ENCODE assay signal across 8 mouse cellular contexts in genomic region chr8:105290554-105291314, GRCm38 (mm10). TPM values are rescaled to one million over a fixed set of nuclear protein-coding genes. Genes with fewer than 3 reads are reported as not detected.
DNase-seq lines count a peak whose midpoint lies in the region; ATAC-seq lines count a peak whose summit lies in the region.

No protein-coding gene starts in this region.

- no peaks in the 10 kb centered on the region for H3K36me3 ChIP-seq in embryonic facial prominence, embryonic 10.5 days (replicated peaks)
- H3K36me3 ChIP-seq in heart, embryonic 10.5 days: no peaks in the 10 kb centered on the region
- no peaks in the 10 kb centered on the region for H3K36me3 ChIP-seq in liver, embryonic 12.5 days
- no peaks in the 10 kb centered on the region for H3K36me3 ChIP-seq in stomach, embryonic 14.5 days (ENCODE audit: control insufficient read depth, insufficient read depth, low read length)

- H3K27ac ChIP-seq in embryonic facial prominence, embryonic 10.5 days (replicated peaks): no peak overlapping the region
- H3K27ac ChIP-seq in heart, embryonic 10.5 days: no peak overlapping the region
- no peak overlapping the region for H3K27ac ChIP-seq in liver, embryonic 12.5 days
- no peak overlapping the region for H3K27ac ChIP-seq in stomach, embryonic 14.5 days (ENCODE audit: low read length)

- H3K9me3 ChIP-seq in embryonic facial prominence, embryonic 10.5 days: no peaks in the 10 kb centered on the region
- H3K9me3 ChIP-seq in heart, embryonic 10.5 days: no peaks in the 10 kb centered on the region
- H3K9me3 ChIP-seq in liver, embryonic 12.5 days (replicated peaks): no peaks in the 10 kb centered on the region
- H3K9me3 ChIP-seq in stomach, embryonic 14.5 days (ENCODE audit: control insufficient read depth, low read depth, low read length): no peaks in the 10 kb centered on the region

- 6% methylated on average over 31 of the region's 31 CpGs for WGBS in embryonic facial prominence, embryonic 10.5 days
- 8% methylated on average over 31 of the region's 31 CpGs for WGBS in heart, embryonic 10.5 days
- WGBS in liver, embryonic 12.5 days (ENCODE audit: insufficient replicate concordance): 17% methylated on average over 31 of the region's 31 CpGs
- 8% methylated on average over 31 of the region's 31 CpGs for WGBS in stomach, embryonic 14.5 days

- no peak overlapping the region for H3K9ac ChIP-seq in liver, embryonic 12.5 days
- H3K9ac ChIP-seq in stomach, embryonic 14.5 days (replicated peaks; ENCODE audit: low read depth, low read length): no peak overlapping the region

- H3K4me3 ChIP-seq in embryonic facial prominence, embryonic 10.5 days: peak overlapping the region; percentile 69
- H3K4me3 ChIP-seq in heart, embryonic 10.5 days: peak overlapping the region; percentile 66
- H3K4me3 ChIP-seq in liver, embryonic 12.5 days: peak overlapping the region; percentile 53
- H3K4me3 ChIP-seq in stomach, embryonic 14.5 days (ENCODE audit: low read depth, low read length): peak overlapping the region; percentile 41; the same call in 1 of the 2 replicates

- peak overlapping the region; percentile 85 for H3K4me2 ChIP-seq in liver, embryonic 12.5 days
- peak overlapping the region; percentile 87; the same call in 1 of the 2 replicates for H3K4me2 ChIP-seq in stomach, embryonic 14.5 days (replicated peaks; ENCODE audit: low read depth, low read length)

- peaks cover 31% of the 10 kb centered on the region for H3K4me1 ChIP-seq in embryonic facial prominence, embryonic 10.5 days
- peaks cover 37% of the 10 kb centered on the region for H3K4me1 ChIP-seq in heart, embryonic 10.5 days
- H3K4me1 ChIP-seq in liver, embryonic 12.5 days: peaks cover 36% of the 10 kb centered on the region
- peaks cover 14% of the 10 kb centered on the region; the same call in 1 of the 2 replicates for H3K4me1 ChIP-seq in stomach, embryonic 14.5 days (ENCODE audit: control insufficient read depth, insufficient read depth, low read length)

- peaks cover 46% of the 10 kb centered on the region for H3K27me3 ChIP-seq in embryonic facial prominence, embryonic 10.5 days (replicated peaks; ENCODE audit: low read depth, poor library complexity, severe bottlenecking)
- H3K27me3 ChIP-seq in heart, embryonic 10.5 days (ENCODE audit: insufficient read depth, poor library complexity, severe bottlenecking): peaks cover 51% of the 10 kb centered on the region
- H3K27me3 ChIP-seq in liver, embryonic 12.5 days (replicated peaks): peaks cover 26% of the 10 kb centered on the region
- 0 out of 2 replicates have a peak, but pooled peaks cover 4% of the 10 kb centered on the region for H3K27me3 ChIP-seq in stomach, embryonic 14.5 days (ENCODE audit: control insufficient read depth, insufficient read depth, low read length)

- DNase-seq in 3T3-L1 (ENCODE audit: low read depth, low spot score): peak; percentile 88
- peak; percentile 86 for DNase-seq in adrenal gland, adult 2 months
- DNase-seq in embryonic facial prominence, embryonic 10.5 days (ENCODE audit: low spot score): peak; percentile 90
- peak; percentile 93 for DNase-seq in heart, embryonic 10.5 days (ENCODE audit: low spot score)
- peak; percentile 92 for DNase-seq in kidney, adult 9 months
- peak; percentile 94 for DNase-seq in naive thymus-derived CD4-positive, alpha-beta T cell, adult 2 months (ENCODE audit: low read depth)

- no peak for ATAC-seq in liver, embryonic 12.5 days
- no peak for ATAC-seq in stomach, embryonic 14.5 days (ENCODE audit: insufficient number of reproducible peaks, insufficient read depth, low FRiP score, low read depth)

RNA-seq across cellular contexts. Expression of gene 4931428F04Rik, which starts 1.1 kb away (rescaled TPM):
- total RNA-seq in adrenal gland, adult 2 months (2021): 1 to 10 TPM; 1.8 to 3.4 TPM
- 3.4 and 4.1 TPM in 2 replicates for polyA plus RNA-seq in adrenal gland, adult 2 months (2012; rRNA removed)
- 20.7 and 23.9 TPM in 2 replicates for polyA plus RNA-seq in embryonic facial prominence, embryonic 10.5 days (2016; fragmentation: Nextera tagmentation; extraction: Ambion mirVana)
- 7.4 and 8.6 TPM in 2 replicates for polyA plus RNA-seq in heart, embryonic 10.5 days (2016; fragmentation: Nextera tagmentation; extraction: Ambion mirVana)
- polyA plus RNA-seq in liver, embryonic 12.5 days (2016; fragmentation: Nextera tagmentation; extraction: Ambion mirVana): 1.6 TPM in 2 replicates
- 10.3 and 10.7 TPM in 2 replicates for polyA plus RNA-seq in stomach, embryonic 14.5 days (2014; fragmentation: Nextera tagmentation; extraction: Ambion mirVana)

RNA-seq across cellular contexts. Expression of gene Exoc3l, which starts 5.2 kb away (rescaled TPM):
- total RNA-seq in adrenal gland, adult 2 months (2021): 10 to 100 TPM; 13.3 to 28.4 TPM
- 34.8 and 55.8 TPM in 2 replicates for polyA plus RNA-seq in adrenal gland, adult 2 months (2012; rRNA removed)
- 9.9 and 11.6 TPM in 2 replicates for polyA plus RNA-seq in embryonic facial prominence, embryonic 10.5 days (2016; fragmentation: Nextera tagmentation; extraction: Ambion mirVana)
- 16.7 and 18.9 TPM in 2 replicates for polyA plus RNA-seq in heart, embryonic 10.5 days (2016; fragmentation: Nextera tagmentation; extraction: Ambion mirVana)
- 11.9 and 13.8 TPM in 2 replicates for polyA plus RNA-seq in liver, embryonic 12.5 days (2016; fragmentation: Nextera tagmentation; extraction: Ambion mirVana)
- polyA plus RNA-seq in stomach, embryonic 14.5 days (2014; fragmentation: Nextera tagmentation; extraction: Ambion mirVana): 7.9 and 9.2 TPM in 2 replicates

RNA-seq across cellular contexts. Expression of gene E2f4, which starts 6.7 kb away (rescaled TPM):
- total RNA-seq in adrenal gland, adult 2 months (2021): 10 to 100 TPM; 35.9 to 47.0 TPM
- polyA plus RNA-seq in adrenal gland, adult 2 months (2012; rRNA removed): 94.8 and 108 TPM in 2 replicates
- 125 and 138 TPM in 2 replicates for polyA plus RNA-seq in embryonic facial prominence, embryonic 10.5 days (2016; fragmentation: Nextera tagmentation; extraction: Ambion mirVana)
- 91.4 and 114 TPM in 2 replicates for polyA plus RNA-seq in heart, embryonic 10.5 days (2016; fragmentation: Nextera tagmentation; extraction: Ambion mirVana)
- polyA plus RNA-seq in liver, embryonic 12.5 days (2016; fragmentation: Nextera tagmentation; extraction: Ambion mirVana): 239 TPM in 2 replicates
- polyA plus RNA-seq in stomach, embryonic 14.5 days (2014; fragmentation: Nextera tagmentation; extraction: Ambion mirVana): 95.0 and 95.8 TPM in 2 replicates

RNA-seq across cellular contexts. Expression of gene Elmo3, which starts 14.7 kb away (rescaled TPM):
- 1 to 10 TPM; 5.3 to 6.5 TPM for total RNA-seq in adrenal gland, adult 2 months (2021)
- polyA plus RNA-seq in adrenal gland, adult 2 months (2012; rRNA removed): 14.2 and 15.4 TPM in 2 replicates
- 2.7 and 3.5 TPM in 2 replicates for polyA plus RNA-seq in embryonic facial prominence, embryonic 10.5 days (2016; fragmentation: Nextera tagmentation; extraction: Ambion mirVana)
- polyA plus RNA-seq in heart, embryonic 10.5 days (2016; fragmentation: Nextera tagmentation; extraction: Ambion mirVana): 3.9 and 4.4 TPM in 2 replicates
- 2.7 and 3.0 TPM in 2 replicates for polyA plus RNA-seq in liver, embryonic 12.5 days (2016; fragmentation: Nextera tagmentation; extraction: Ambion mirVana)
- polyA plus RNA-seq in stomach, embryonic 14.5 days (2014; fragmentation: Nextera tagmentation; extraction: Ambion mirVana): 14.3 and 15.2 TPM in 2 replicates

RNA-seq across cellular contexts. Expression of gene Nol3, which starts 14.8 kb away (rescaled TPM):
- total RNA-seq in adrenal gland, adult 2 months (2021): 10 to 100 TPM in 1 of 2 experiments, 1 to 10 TPM in 1; 6.2 to 10.3 TPM
- polyA plus RNA-seq in adrenal gland, adult 2 months (2012; rRNA removed): 4.4 and 5.3 TPM in 2 replicates
- polyA plus RNA-seq in embryonic facial prominence, embryonic 10.5 days (2016; fragmentation: Nextera tagmentation; extraction: Ambion mirVana): 0.62 and 0.69 TPM in 2 replicates
- polyA plus RNA-seq in heart, embryonic 10.5 days (2016; fragmentation: Nextera tagmentation; extraction: Ambion mirVana): 1.2 and 1.3 TPM in 2 replicates
- polyA plus RNA-seq in liver, embryonic 12.5 days (2016; fragmentation: Nextera tagmentation; extraction: Ambion mirVana): 0.12 and 0.18 TPM in 2 replicates
- polyA plus RNA-seq in stomach, embryonic 14.5 days (2014; fragmentation: Nextera tagmentation; extraction: Ambion mirVana): 1.9 and 2.0 TPM in 2 replicates
